Mouse (Mus musculus) CD8-positive naive resting alpha-beta T cell, adult 2 months (primary cell): ENCODE measurements around the gene Tspan18.

ENCODE experiments used
- DNase-seq, 2 experiments: peaks; one replicate each; pipeline ENCODE4 v3.0.0; 2022; ENCODE audit warnings: low read depth in 2 of 2, low spot score in 2 of 2

The Tspan18 gene

DNA sequence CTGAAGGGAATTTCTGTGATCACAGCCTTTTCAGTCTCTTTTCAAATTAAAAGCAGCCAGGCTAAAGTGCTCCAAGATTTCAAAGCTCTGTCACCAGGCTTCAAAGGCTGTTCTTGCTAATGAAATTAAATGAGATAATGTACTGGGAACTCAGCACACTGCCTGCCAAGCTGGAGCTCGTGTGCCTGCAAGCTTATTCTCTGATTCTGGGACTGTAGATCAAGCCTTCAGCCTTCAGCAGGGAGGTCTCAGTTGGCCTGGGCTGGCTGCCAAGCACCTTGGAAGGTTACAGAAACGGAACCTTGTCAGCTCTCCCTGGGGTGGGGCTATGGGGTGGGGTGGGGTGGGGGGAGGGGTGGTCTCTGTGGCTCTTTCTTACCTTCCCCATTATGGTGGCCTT, 171.0 kb downstream of the Tspan18 start:
- no peak for DNase-seq

DNA sequence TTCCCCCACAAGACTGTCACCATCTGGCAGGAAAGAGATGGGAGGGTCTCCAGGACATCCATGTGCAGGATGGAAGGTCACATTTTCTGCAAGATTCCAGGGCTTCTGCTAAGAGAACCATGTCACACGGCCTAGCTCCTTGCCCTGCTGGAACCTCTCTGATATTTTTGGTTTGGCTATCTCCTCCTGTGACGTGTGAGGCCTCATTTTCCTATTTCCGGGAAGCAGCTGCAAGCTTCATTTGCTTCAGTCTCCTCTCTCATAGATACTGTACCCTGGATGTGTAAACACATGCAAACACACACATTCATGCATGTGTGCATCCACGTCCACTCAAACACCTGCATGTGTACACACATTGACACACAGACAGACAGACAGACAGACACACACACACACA, 171.5 kb downstream of the Tspan18 start:
- DNase-seq = no peak

DNA sequence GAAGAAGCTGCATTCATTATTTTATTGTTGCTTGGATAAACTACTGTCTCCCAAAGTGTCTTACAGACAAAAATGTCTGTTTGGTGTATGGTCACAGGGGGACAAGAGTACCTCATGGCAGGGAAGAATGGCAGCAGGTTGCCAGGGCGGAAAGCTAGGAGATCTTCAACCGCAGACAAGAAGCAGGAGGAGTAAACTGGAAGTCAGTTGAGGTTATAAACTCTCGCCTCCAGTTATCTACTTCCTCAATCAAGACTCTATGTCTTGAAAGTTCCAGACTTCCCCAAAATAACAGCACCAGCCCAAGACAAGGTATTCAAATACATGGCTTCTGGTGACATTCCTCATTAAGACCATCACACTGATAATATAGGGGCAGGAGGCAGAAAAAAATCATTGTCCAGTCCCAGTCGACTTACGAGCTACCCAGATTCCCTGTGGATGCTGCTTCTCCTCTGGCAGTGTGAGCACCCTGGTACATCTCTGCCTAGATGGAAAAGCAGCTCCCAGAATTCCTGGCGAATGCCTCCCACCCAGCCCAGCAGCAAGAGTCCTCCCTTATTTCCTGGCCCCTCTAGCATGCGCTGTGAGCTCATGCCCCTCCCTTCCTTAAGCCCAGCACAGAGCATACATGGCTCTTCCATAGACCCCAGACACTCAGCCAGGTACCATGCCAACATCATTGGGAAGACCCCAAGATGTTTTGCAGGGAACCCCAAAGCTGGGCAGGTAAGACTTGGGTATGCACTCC, 172.2 kb downstream of the Tspan18 start:
- no peak for DNase-seq

DNA sequence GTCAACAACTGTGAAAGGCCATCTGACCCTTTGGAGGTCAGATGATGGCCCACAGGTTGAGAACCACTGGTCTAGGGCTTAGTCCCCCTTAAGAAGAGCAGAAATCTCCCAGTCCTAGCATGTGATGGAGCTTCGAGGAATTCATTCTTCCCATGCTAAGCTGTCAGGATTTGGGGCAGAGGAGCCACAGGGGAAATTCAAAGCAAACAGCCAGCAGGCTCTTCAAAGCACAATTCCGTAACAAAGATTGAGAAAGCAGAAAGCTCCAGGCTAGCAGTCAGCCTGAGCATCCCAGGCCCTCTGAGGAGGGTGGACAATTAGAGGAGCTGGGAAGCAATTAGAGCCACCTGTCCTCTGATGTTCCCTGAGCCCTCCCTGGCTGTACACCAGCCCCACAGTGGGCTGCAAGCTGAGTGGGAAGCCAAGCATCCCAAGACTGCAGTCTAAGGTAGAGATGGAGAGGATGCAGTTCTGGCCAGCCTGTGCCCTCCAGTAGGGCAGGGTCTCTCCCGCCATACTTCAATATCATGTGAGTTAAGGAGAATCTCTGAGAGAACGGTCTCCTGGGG, 173.8 kb downstream of the Tspan18 start:
- no peak for DNase-seq

DNA sequence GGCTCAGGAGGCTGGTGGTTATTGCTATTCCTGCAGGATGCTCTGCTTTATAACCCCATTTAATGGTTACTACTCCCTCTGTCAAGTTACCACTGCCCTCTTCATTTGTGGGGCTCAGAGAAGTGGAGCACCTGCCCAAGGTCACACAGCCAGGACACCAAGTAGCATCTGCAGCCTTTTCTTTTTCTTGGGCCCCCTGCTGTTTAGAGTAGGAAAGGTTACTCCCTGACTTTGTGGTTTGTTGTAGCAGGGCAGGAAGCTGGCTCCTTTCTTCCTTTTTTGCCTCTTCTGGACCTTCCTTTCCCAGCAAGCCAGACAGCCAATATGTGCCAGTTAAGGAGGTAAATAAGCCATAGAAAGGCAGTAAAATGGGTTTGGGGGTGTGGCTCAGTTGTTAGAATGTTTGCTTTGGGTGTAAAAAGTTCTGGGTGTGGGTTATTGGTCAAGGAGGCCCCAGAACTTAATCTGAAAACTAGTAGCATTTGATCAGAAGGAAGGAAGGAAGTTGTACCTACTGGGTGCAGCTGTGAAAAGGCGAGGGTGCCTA, 179.7 kb downstream of the Tspan18 start:
- no peak for DNase-seq

DNA sequence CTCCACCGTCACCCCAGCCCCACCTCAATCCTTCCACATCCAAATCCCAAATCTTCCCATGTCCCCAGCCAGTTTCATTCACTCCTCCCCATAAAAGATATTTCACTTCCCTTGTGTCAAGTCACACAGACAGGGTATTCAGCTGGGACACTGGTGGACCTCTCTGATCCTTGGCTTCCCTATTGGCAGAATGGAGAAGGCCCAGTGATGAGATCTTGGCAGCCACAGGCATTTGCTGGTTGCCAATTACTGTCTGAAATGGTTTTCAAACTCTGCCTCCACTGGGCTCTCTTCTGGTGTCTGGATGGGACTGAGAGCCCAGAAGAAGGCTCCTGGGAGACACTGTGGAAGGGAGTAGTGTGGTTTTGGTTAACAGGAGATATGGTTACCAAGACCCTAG, 180.5 kb downstream of the Tspan18 start:
- DNase-seq = no peak

DNA sequence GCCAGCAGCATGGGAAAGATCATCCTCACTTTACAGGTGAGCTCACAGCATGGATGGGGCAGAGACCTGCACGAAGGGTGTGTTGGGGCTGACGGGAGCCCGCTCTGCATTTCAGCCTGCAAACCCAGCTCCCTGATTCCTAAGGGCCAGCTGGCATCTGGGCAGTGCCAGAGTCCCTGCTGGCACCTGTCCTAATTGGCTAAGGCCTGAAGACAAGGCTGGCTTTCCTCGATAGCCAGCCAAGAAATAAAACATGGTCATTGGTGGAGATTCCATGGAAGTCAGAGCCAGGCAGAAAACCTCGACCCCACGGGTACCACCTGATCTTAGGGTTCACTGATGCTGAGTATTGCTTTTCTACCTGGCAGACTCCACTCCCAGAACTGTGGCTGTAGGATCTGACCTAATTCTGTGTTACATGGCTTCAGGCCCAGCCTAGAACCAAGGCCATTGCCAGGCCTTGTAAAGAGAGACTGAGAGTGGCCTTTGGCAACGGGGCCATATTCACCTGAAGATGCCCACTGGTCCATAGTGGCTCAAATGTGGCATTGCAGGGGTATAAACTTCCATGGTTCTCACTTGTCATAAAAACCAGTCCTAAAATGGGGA, 181.3 kb downstream of the Tspan18 start:
- DNase-seq = no peak

DNA sequence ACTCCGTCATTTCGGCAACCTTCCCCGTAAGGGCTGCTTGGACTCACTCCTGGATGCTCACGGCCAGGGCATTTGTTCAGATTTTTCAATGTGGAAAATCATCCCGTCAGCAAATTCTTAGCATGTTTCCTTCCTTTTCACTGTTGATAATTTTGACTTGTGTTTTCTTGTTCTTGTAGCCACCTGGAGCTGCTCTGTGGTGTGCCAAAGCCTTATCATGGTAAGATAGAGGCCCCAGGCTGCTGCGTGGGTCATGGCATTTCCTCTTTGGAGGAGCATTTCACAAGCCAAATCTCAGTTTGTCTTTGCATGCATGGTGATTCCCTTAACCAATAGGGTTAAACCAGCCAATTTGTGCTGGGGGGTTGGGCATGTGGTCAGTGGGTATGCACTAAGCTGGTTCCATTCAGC, 182.1 kb downstream of the Tspan18 start:
- DNase-seq = no peak
